Mouse (Mus musculus): ENCODE measurements around the gene Ear14.

- TF ChIP-seq CTCF (IDR thresholded peaks at IDR 0.05; ENCODE audit: extremely low read depth, insufficient read depth, insufficient read length, insufficient replicate concordance) (no peak), POLR2A (IDR thresholded peaks at IDR 0.05; ENCODE audit: low read depth, low read length) (no peak)
Measured at GRCm38 (mm10) chr14:51156736-51157068, 46.5 kb upstream of the Ear14 start.

All from spleen, adult 2 months (tissue).